Mouse (Mus musculus): ENCODE measurements around the gene Zfp653.
"Not testable (repeated sequence)": the region's sequence is repeated elsewhere in the genome, so short reads cannot be mapped to it uniquely, and the experiment has no call there.

Gene Zfp653

DNA sequence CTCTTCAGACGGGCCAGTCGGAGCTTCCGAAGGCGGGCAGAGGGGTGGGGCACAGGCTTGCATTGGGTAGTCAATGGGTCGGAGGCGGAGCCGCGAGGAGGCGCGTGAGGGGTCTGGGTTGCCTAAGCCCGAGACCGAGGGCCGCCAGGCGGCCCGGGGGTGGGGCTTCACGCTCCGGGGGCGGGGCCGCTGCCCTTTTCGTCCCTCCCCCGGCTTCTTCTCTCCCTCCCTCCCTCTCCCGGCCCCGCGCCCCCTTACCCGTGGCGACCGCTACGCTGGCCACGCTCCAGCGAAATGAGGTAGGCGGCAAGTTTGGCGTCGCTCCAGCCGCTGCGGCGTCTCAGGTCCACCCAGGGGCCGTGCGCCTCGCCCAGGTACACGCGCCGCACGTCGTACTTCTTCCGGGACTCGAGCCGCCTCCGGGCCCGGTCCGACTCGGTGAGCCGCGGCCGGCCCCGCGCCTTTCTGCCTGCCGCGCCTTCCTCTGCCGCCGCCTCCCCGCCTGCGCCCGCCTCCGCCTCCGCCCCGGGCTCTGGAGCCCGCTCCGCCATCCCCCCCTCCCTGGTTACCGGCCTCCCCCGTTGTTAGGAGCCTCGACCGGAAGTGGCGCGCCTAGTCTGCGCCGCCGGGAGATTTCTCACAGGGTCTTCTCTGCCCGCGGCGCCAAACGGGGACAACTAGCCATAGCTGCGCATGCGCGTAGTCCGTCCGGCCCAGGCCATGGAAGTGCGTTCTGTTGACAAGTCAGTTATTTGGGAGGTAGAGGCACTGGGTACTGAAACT, at the start of gene Zfp653, which contains the start of gene Gm49318:
TSS of gene Zfp653 (minus strand) at position 586 of the 783 bp plus-strand sequence.
TSS of gene Gm49318 (minus strand) at position 469 of the 783 bp plus-strand sequence.
- DNase-seq (ENCODE audit: low spot score) = peak; percentile 98

DNA sequence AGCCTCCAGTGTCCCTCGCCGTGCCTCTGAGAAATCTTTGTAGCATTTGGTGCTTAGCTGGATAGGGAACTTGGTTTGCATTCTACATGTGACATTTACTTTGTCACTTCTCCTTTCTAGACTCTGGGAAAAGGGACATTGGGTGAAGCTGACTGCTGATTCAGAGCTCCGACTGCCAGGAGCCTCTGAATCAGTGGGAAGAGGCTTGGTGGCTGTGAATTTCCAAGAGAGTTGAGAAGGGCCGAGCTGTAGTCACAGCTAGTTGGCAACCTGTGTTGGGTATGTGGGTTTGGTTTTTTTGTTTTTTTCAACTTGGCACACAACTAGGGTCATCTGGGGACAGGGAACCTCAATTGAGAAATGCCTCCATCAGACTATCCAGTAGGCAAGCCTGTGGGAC, 48.4 kb upstream of the Zfp653 start:
- DNase-seq (ENCODE audit: low spot score) = no peak

DNA sequence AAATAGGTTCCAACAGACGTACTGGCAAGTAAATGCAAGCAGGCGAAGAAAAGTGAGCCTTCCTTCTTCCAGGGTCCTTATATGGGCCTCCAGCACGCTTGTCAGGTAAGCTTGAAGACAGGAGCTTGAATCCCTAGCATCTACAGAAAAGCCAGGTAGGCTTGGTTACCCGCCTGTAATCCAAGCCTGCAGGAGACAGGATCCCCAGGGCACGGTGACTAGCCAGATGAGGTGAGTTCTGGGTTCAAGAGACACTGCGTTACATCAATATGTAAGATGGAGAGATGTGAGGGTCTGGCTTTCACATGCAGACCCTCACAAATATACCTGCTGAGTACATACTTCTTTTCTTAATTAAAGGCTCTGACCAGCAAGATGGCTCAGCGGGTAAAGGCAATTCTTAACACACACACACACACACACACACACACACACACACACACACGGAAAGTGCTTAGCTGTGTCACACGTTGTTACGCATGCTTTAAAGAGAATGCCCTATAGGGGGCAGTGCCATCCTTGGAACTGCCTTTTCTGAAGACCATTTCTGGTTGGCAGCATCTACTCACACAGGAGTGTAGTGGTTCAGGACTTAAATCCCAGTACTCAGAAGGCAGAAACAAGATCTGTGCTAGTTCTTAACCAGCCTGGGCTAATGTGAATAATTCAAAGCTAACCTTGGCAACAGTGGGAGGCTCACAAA, 46.7 kb upstream of the Zfp653 start:
- DNase-seq (ENCODE audit: low spot score) = peak; percentile 76

DNA sequence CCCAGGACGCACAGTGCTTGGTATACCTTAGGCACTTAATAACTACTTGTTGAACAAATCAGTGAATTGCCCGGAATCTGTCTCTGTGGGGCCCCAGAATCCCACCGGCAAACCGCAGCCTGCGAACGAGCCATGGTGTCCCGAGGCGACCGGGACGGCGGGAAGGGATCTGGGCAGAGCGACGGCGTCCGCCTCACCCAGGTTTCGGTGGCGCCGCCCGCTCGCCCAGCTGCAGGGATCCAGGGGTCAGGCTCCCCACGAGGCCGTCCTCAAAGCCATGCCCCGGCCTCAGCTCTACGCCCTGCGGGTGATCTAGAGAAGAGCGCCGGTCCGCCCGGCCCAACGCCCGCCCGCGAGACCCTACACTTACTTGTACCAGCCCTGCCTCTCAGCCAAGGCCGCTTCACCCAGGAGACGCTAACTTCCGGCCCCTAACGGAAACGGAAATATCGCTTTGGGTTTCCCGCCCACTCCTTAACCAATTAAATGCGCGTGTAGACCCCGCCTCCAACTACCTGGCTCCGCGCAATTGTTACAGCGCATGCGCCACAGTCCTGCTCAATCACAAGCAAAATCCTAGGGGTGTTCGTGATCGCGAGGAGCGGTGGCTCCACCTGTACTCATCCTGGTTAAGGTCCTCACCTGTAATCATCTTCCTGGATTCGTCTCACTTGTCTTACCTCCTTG, 45.7 kb upstream of the Zfp653 start, which contains the start of gene Elof1:
TSS of gene Elof1 (minus strand) at position 433 of the 687 bp plus-strand sequence.
- DNase-seq (ENCODE audit: low spot score) = peak; percentile 99

DNA sequence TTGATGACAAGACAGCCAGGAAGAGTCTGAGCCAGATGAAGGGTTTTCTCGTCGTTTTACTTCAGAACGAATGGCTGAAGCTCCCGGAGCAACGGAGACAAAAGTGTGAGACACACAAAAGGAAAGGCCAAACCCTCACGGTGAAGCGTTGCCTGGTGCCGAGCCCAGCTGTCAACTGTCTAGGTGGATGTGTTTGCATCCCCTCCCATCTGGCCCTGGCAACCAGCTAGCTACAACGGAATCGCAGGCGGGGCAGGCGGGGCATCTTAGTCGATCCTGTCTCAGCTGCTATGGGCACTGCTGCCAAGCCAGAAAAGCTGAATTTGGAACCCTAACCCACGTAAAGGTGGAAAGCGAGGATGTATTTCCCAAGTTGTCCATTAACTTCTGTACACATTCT, 44.9 kb upstream of the Zfp653 start:
- DNase-seq (ENCODE audit: low spot score) = peak; percentile 38

DNA sequence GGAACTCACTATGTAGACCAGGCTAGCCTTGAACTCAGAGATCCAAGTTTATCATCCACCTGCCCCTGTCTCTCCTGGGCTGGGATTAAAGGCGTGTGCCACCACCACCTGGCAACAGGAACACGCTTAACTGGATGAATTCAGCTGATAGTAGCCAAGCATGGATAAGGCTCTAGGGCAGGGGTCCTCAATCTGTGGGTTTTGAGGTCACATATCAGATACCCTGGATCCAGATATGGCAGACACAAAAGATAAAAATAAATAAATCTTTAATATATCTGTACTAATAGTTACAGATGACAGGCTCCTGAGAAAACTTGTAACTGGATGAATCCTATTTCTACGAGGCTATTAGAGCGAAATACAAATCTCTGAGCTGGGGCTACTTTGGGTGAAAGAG, 44.5 kb upstream of the Zfp653 start:
- no peak for DNase-seq (ENCODE audit: low spot score)

DNA sequence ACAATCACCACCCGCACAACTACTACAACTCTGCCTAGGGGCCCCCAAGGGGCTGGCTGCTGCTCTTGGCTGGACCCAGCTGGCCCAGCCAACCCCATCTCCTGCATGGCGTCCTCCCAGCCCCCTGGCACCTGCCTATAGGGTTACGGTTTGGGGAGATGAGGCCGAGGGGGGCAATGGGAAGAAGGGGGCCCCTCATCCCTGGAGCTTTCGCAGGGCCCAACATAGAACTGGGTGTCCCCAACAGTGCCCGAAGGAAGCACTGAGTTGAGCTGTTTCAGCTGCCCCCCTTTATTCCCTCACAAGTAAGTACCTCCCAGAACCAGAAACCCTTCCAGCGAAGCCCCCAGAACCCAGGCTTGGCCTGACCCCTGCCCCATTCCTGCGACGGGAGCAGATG, 37.0 kb upstream of the Zfp653 start:
- no peak for DNase-seq (ENCODE audit: low spot score)

DNA sequence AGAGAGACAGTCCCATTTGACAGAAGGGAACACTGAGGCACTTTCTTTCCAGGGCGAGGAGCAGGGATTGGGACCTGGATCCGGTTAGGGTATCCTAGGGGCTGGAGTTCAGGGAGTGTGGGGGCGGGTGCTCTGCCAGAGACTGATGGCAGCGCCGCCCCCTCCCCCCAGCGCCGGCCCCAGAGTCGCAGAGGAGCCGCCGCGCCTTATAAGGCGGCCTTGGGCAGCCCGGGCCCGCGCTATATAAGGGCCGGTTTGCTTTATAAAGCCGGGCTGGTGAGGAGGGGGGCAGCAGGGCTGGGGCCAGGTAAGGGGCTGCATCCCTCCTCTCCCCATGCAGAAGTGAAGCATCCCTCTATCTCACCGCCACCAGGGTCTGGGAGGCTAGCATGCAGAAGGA, 28.7 kb upstream of the Zfp653 start:
- DNase-seq (ENCODE audit: low spot score) = no peak

DNA sequence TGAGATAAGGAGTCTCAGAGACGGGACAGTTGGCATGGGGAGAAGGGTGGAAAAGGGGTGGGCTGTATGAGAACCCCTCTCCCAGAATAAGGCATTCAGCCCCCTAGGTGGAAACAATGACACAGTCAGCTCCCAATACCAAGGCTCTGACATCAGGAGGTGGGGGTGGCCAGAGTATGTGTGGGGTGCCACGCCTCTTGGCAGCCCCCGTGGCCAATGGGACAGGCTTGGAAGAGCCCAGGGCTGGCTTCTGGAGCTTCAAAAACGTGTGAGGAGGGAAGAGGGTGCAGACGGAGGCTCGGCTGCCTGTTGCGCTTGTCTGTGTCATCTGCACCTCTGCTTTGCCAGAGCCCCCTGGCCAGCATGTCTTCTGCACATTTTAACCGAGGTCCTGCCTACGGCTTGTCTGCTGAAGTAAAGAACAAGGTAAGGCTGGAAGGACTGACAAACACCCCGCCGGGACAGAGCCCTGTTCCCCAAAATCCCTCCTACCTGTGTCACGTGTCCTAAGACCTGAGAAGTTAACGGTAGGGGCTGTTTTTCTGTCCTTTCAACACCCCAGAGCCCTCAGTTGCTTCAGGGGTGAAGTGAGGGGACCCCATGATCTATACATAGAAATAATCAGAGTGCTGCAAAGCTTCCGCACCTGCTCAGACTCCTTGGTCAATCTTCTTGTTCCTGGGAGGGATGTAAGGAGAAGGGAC, 28.0 kb upstream of the Zfp653 start, which contains the start of gene Cnn1:
TSS of gene Cnn1 (plus strand) at position 224 of the 704 bp plus-strand sequence.
- DNase-seq (ENCODE audit: low spot score) = peak; percentile 13

DNA sequence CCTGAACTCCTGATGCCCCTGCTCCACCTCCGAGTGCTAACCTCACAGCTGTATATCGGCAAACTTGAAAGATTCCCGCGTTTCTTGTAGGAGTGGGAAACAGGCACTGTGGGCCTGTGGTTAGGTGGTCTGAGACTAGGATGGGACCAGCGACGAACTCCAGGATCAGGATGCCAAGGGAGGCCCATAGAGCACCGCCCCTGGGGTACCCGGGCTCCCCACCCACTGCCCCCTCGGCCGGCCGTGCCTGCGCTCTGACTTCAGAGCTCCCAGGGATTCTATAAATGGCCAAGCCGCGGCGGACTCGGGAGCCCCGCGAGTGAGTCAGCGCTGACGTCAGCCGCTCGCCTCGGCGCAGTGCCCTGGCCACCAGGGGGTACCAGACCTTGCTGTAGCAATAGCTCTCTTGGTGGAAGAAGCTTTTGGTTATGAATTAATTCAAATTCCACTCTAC, 24.7 kb upstream of the Zfp653 start:
- DNase-seq (ENCODE audit: low spot score) = peak; percentile 90

DNA sequence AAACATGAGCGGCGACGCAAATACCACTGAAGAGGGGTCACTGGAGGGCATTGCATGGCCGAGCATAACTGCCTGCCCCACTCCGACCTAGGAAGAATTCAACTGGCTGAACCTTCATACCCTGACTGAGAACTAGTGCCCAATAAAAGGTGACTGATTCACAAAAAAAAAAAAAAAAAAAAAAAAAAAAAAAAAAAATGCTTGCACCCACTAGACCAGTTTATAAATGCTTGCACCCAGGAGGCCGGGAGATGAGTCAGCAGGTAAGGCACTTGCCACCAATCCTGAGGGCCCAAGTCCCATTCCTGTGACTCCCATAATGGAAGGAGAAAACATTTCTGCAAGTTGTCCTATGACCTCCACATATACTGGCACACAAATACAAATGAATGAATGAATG, 21.6 kb upstream of the Zfp653 start:
- no peak for DNase-seq (ENCODE audit: low spot score)

DNA sequence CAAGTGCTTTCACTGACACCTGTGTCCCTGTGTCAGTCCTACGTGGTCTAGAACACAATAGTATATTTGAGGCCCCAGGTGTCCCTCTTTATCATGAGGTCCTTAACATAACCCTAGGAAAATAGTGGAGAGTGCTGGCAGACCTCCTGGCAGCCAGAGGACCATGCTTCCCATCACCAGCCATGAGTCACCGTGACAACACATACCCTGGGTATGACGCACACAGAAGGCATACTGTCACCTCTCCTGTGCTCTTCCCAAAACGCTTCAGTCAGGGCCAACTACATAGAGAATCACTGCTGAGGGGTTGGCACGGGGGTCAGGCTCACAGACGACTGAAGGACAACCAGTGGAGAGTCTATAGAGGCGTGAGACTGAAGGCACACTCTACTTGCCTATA, 18.8 kb upstream of the Zfp653 start:
- no peak for DNase-seq (ENCODE audit: low spot score)

DNA sequence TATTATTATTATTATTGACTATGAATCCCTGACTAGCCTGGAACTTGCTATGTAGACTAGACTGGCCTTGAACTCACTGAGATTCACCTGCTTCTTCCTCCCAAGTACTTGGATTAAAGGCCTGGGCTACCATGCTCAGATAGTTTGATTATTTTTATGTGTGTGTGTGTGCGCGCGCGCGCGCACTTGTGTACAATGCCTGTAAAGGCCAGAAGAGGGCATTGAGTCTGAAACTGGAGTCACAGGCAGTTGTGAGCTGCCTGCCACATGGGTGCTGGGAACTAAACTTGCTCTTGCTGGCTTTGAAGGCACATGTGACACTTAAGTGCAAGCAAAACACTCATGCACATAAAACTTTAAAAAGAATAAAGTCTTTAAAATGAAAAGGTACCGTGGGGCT, 18.1 kb upstream of the Zfp653 start:
- DNase-seq (ENCODE audit: low spot score) = no peak

DNA sequence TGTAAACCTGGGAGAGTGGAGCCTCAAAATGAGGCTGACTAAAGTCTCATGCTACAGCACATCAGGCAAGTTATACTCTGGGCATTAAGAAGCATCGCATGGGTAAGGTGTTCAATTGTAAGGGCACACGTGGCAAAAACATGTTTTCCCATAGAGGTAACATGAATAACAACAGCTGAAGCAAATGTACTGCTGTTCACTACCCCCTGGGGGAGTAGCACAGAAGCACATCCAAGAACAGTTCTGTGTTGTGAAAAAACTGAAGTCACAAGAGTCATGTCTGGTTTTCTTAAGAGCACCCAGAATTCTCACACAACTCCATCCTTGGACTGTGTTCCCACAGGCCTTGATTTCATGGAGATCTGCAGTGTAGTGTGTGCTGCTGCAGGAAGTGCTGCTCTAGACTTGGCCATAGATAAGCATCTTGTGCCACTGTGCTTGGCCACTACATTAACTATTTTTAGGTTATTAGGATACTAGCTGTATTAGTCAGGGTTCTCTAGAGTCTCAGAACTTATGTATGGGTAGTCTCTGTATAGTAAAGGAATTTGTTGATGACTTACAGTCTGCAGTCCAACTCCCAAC, 15.9 kb upstream of the Zfp653 start:
- DNase-seq (ENCODE audit: low spot score) = no peak

DNA sequence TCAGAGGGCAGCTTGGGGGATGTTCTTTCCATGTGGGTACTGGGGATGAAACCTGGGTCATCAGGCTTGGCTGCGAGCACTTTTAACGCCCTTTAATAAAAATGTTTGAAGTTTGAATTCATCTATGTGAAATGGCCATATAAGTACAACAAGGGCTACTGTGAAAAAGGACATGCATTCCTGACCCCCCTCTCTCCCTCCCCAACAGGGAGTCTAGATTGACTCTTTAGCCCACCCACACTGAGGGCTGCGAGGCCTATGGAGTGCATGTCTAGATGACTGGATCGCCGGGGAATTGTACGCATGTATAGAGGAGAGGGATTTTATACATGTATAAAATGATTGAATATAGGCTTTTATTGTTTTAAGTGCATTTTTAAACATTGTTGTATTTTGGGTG, 14.8 kb upstream of the Zfp653 start:
- no peak for DNase-seq (ENCODE audit: low spot score)

DNA sequence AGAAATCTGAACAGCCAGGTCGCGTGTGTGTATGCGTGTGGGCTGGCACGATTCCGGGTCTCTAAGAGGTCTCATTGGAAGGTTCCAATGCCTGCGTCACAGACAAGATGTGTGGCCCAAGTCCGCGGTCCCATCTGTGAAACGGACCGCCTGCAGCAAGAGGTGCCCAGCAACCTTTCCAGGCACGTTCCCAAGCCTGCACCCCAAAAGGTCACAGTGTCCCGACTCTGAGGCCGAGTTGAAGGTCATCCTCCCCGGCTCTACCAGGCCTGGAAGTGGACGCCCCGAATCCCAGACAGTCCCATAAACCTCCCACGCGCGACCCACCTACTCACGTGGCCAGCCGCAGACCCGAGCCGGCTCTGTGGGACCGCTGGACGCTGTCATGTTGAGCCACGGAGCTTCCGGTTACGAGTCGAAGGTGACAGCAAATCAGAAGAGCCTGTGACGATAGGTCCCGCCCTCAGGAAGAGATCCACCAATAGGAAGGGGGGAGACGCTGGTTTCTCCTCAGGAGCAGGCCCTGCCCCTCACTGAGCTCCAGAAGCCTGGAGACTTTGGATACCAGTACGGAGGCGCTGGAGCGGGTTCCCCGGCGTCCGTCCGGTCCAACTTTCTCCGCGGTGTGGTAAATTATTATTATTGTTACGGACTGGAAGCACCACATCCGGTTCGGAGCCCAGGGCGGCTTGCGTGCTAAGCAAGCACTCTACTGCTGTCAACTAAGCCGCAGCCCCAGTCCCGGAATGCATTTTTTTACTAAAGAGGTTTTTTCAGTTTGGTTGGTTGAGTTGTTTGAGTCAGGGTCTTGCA, 14.1 kb upstream of the Zfp653 start, which contains the start of gene Ecsit:
TSS of gene Ecsit (minus strand) at position 417 of the 813 bp plus-strand sequence.
- DNase-seq (ENCODE audit: low spot score) = peak; percentile 97

DNA sequence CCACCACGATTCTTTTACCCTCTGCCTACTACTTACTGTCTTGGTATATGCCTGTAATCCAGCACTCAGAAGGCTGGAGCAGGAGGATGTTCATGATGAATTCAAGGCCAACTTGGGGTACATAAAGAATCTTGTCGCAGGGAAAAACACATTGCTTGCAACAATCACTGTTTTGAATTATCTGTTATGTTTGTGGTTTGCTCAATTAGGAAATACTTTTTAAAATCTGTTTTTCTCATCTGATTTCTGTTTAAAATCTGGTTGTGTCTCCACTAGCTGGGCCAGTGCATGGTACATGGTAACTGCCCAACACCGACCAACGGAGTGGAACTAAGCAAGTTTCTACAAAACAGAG, 13.5 kb upstream of the Zfp653 start:
- no peak for DNase-seq (ENCODE audit: low spot score)

DNA sequence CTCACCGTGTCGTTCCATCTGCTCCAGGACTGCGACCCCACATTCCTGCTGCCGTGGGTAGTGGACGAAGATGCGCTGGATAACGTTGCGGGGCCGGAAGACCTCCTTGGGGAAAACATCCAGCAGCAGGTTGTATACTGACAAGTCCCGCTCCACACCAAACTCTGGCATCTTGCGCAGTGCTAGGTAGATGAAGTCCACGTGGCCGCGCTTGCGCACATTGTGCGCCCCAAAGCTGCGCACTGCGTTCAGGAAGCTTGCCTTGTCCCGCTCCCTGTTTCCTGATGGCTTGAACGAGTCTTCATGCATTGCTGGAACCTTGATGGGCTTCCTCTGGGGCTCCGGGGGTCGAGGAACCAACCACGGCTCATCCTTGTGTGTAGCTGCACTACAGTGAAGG, 5.0 kb upstream of the Zfp653 start:
- DNase-seq (ENCODE audit: low spot score) = no peak

DNA sequence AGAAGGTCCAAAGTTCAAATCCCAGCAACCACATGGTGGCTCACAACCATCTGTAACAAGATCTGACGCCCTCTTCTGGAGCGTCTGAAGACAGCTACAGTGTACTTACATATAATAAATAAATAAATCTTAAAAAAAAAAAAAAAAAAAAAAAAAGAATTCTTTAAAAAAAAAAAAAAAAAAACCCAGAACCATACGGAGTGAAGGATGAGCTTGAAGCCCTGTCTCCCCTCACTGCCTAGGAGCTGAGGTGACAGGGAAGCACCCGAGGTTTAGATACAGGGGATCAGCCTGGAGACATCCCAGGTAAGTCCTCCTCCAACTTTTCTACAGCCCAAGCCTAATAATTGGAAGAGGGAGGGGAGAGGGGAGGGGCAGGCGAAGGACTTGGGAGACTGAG, 4.6 kb upstream of the Zfp653 start:
- DNase-seq (ENCODE audit: low spot score) = not testable (repeated sequence)

DNA sequence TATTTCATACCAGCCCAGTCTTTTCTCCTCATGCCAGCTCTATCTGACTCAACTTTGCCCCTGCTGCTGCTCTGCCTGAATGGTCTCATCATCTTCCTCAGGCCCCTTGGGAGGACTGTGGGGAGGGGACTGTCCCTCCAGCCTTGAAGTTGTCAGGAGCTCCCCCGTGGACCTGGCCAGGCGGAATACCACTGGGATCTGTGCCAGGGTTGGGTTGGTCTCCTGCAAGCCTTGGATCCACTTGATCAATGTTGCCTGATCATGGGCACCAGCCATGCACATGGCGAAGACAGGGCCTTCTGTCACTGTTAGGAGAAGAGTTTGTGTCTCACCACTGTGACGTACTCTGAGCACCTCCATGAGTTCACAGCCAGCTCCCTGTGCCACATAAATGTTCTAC, 1.1 kb upstream of the Zfp653 start:
- DNase-seq (ENCODE audit: low spot score) = no peak
